Mouse (Mus musculus) heart, adult 2 months (tissue): Measurements from ENCODE around the gene Ankib1.

Source experiments
- CTCF ChIP-seq: fragments of 200-600 bp; IDR thresholded peaks from 2 replicates; pipeline ENCODE4 v1.8.1; 2022; ENCODE audit warnings: antibody characterized with exemption, mild to moderate bottlenecking, moderate library complexity
- POLR2A ChIP-seq: fragments of 200-500 bp; IDR thresholded peaks from 2 replicates; pipeline ENCODE4 v1.6.1; 2011; ENCODE audit warnings: mild to moderate bottlenecking, low read depth, low read length, control low read depth; ENCODE audit not compliant: insufficient read depth

DNA sequence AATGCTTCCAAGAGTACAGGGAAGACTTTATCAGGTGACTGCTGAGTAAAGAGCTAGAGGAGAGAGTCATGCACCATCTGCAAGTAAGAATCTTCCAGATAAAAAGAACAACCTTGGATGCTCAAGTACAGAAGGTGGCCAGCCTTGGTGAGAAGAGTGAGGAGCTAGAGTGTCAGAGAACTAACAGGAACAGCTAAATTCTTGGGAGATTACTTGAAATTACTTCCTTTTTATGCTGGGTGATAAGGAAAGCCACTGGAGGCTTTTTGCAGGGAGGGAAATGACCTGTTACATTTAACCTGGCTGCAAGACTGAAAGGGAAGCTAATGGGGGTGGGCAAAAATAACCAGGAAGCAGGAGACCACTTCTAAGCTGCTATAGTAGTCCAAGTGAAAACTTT lies 11.7 kb downstream of the Ankib1 start:
- TF ChIP-seq POLR2A: no peak
- TF ChIP-seq CTCF: no peak
